Mouse (Mus musculus): ENCODE measurements around the gene Brca2. TPM values are rescaled to one million over a fixed set of nuclear protein-coding genes. Genes with fewer than 3 reads are reported as not detected.

Brca2 gene
- polyA plus RNA-seq, 1 experiment from 2014 or later = 12.8 TPM

- Histone ChIP-seq H3K9ac (ENCODE audit: low read depth, low read length) (no peak overlapping the region), H3K27me3 (replicated peaks; ENCODE audit: control insufficient read depth, insufficient read depth, low read length) (no peaks in the 10 kb centered on the region), H3K4me2 (ENCODE audit: low read depth, low read length) (no peak overlapping the region), H3K4me3 (ENCODE audit: low read length) (no peak overlapping the region), H3K9me3 (ENCODE audit: control insufficient read depth, low read length) (no peaks in the 10 kb centered on the region), H3K4me1 (ENCODE audit: control insufficient read depth, insufficient read depth, low read length) (no peaks in the 10 kb centered on the region), H3K36me3 (ENCODE audit: control insufficient read depth, insufficient read depth, low read length) (no peaks in the 10 kb centered on the region), H3K27ac (ENCODE audit: low read length) (no peak overlapping the region)
- WGBS = 78% methylated on average over 4 of the region's 4 CpGs
- ATAC-seq = no peak
These were observed 9.2 kb upstream of the Brca2 start for GRCm38 (mm10) chr5:150513264-150513663.

GRCm38 (mm10) chr5:150514027-150514426, 8.4 kb upstream of the Brca2 start:
- WGBS = 73% methylated on average over 1 of the region's 1 CpGs
- H3K9me3 ChIP-seq (ENCODE audit: control insufficient read depth, low read length) = no peaks in the 10 kb centered on the region
- no peak overlapping the region for H3K27ac ChIP-seq (ENCODE audit: low read length)
- no peak overlapping the region for H3K9ac ChIP-seq (ENCODE audit: low read depth, low read length)
- no peaks in the 10 kb centered on the region for H3K36me3 ChIP-seq (ENCODE audit: control insufficient read depth, insufficient read depth, low read length)
- H3K4me3 ChIP-seq (ENCODE audit: low read length) = no peak overlapping the region
- H3K27me3 ChIP-seq (replicated peaks; ENCODE audit: control insufficient read depth, insufficient read depth, low read length) = no peaks in the 10 kb centered on the region
- no peak for ATAC-seq
- H3K4me2 ChIP-seq (ENCODE audit: low read depth, low read length) = no peak overlapping the region
- H3K4me1 ChIP-seq (ENCODE audit: control insufficient read depth, insufficient read depth, low read length) = no peaks in the 10 kb centered on the region

GRCm38 (mm10) chr5:150518064-150518463, 4.4 kb upstream of the Brca2 start, which contains the start of gene Zar1l:
TSS of gene Zar1l (minus strand) at chr5:150518164.
- Histone ChIP-seq H3K4me3 (ENCODE audit: low read length) (no peak within 1 kb of the TSS), H3K4me1 (ENCODE audit: control insufficient read depth, insufficient read depth, low read length) (peaks cover 3% of the 10 kb centered on the region; the same call in 1 of the 2 replicates), H3K27me3 (replicated peaks; ENCODE audit: control insufficient read depth, insufficient read depth, low read length) (no peaks in the 10 kb centered on the region), H3K4me2 (ENCODE audit: low read depth, low read length) (no peak within 1 kb of the TSS), H3K9me3 (ENCODE audit: control insufficient read depth, low read length) (no peaks in the 10 kb centered on the region), H3K36me3 (ENCODE audit: control insufficient read depth, insufficient read depth, low read length) (no peaks in the 10 kb centered on the region), H3K9ac (ENCODE audit: low read depth, low read length) (no peak within 1 kb of the TSS), H3K27ac (ENCODE audit: low read length) (no peak within 1 kb of the TSS)
- 61% methylated on average over 4 of the region's 4 CpGs for WGBS
- no peak for ATAC-seq

- no peak overlapping the region for H3K4me2 ChIP-seq (ENCODE audit: low read depth, low read length)
- H3K36me3 ChIP-seq (ENCODE audit: control insufficient read depth, insufficient read depth, low read length) = no peaks in the 10 kb centered on the region
- no peak overlapping the region for H3K4me3 ChIP-seq (ENCODE audit: low read length)
- no peak for ATAC-seq
- H3K27ac ChIP-seq (ENCODE audit: low read length) = no peak overlapping the region
- WGBS = 91% methylated on average over 1 of the region's 1 CpGs
- no peak overlapping the region for H3K9ac ChIP-seq (ENCODE audit: low read depth, low read length)
- peaks cover 7% of the 10 kb centered on the region for H3K4me1 ChIP-seq (ENCODE audit: control insufficient read depth, insufficient read depth, low read length)
- no peaks in the 10 kb centered on the region for H3K27me3 ChIP-seq (replicated peaks; ENCODE audit: control insufficient read depth, insufficient read depth, low read length)
- H3K9me3 ChIP-seq (ENCODE audit: control insufficient read depth, low read length) = no peaks in the 10 kb centered on the region
These were observed 2.9 kb upstream of the Brca2 start for GRCm38 (mm10) chr5:150519551-150519950.

GRCm38 (mm10) chr5:150522867-150523234, 421 bp downstream of the Brca2 start:
- H3K9me3 ChIP-seq (ENCODE audit: control insufficient read depth, low read length) = no peaks in the 10 kb centered on the region
- peak overlapping the region; percentile 82 for H3K4me3 ChIP-seq (ENCODE audit: low read length)
- peak overlapping the region; percentile 83; the same call in 1 of the 2 replicates for H3K27ac ChIP-seq (ENCODE audit: low read length)
- no peaks in the 10 kb centered on the region for H3K27me3 ChIP-seq (replicated peaks; ENCODE audit: control insufficient read depth, insufficient read depth, low read length)
- H3K4me2 ChIP-seq (ENCODE audit: low read depth, low read length) = peak overlapping the region; percentile 75
- H3K9ac ChIP-seq (ENCODE audit: low read depth, low read length) = peak overlapping the region; percentile 90
- 6% methylated on average over 11 of the region's 11 CpGs for WGBS
- H3K4me1 ChIP-seq (ENCODE audit: control insufficient read depth, insufficient read depth, low read length) = peaks cover 7% of the 10 kb centered on the region
- no peaks in the 10 kb centered on the region for H3K36me3 ChIP-seq (ENCODE audit: control insufficient read depth, insufficient read depth, low read length)
- peak; percentile 60 for ATAC-seq

- Histone ChIP-seq H3K36me3 (ENCODE audit: control insufficient read depth, insufficient read depth, low read length) (no peaks in the 10 kb centered on the region), H3K9ac (ENCODE audit: low read depth, low read length) (no peak overlapping the region), H3K4me1 (ENCODE audit: control insufficient read depth, insufficient read depth, low read length) (peaks cover 7% of the 10 kb centered on the region), H3K27ac (ENCODE audit: low read length) (no peak overlapping the region), H3K4me2 (ENCODE audit: low read depth, low read length) (no peak overlapping the region), H3K4me3 (ENCODE audit: low read length) (no peak overlapping the region), H3K27me3 (replicated peaks; ENCODE audit: control insufficient read depth, insufficient read depth, low read length) (no peaks in the 10 kb centered on the region), H3K9me3 (ENCODE audit: control insufficient read depth, low read length) (no peaks in the 10 kb centered on the region)
- WGBS = 83% methylated on average over 2 of the region's 2 CpGs
- no peak for ATAC-seq
These were observed 2.8 kb downstream of the Brca2 start for GRCm38 (mm10) chr5:150525239-150525638.

- WGBS = 96% methylated on average over 1 of the region's 1 CpGs
- Histone ChIP-seq H3K4me3 (ENCODE audit: low read length) (no peak overlapping the region), H3K27ac (ENCODE audit: low read length) (no peak overlapping the region), H3K4me1 (ENCODE audit: control insufficient read depth, insufficient read depth, low read length) (no peaks in the 10 kb centered on the region), H3K27me3 (replicated peaks; ENCODE audit: control insufficient read depth, insufficient read depth, low read length) (no peaks in the 10 kb centered on the region), H3K9me3 (ENCODE audit: control insufficient read depth, low read length) (no peaks in the 10 kb centered on the region), H3K4me2 (ENCODE audit: low read depth, low read length) (no peak overlapping the region), H3K36me3 (ENCODE audit: control insufficient read depth, insufficient read depth, low read length) (peaks cover 8% of the 10 kb centered on the region), H3K9ac (ENCODE audit: low read depth, low read length) (no peak overlapping the region)
- no peak for ATAC-seq
These were observed 18.9 kb downstream of the Brca2 start for GRCm38 (mm10) chr5:150541302-150541701.

GRCm38 (mm10) chr5:150543184-150543583, 20.8 kb downstream of the Brca2 start:
- Histone ChIP-seq H3K4me1 (ENCODE audit: control insufficient read depth, insufficient read depth, low read length) (no peaks in the 10 kb centered on the region), H3K9me3 (ENCODE audit: control insufficient read depth, low read length) (no peaks in the 10 kb centered on the region), H3K36me3 (ENCODE audit: control insufficient read depth, insufficient read depth, low read length) (peaks cover 6% of the 10 kb centered on the region), H3K4me3 (ENCODE audit: low read length) (no peak overlapping the region), H3K27ac (ENCODE audit: low read length) (no peak overlapping the region), H3K4me2 (ENCODE audit: low read depth, low read length) (no peak overlapping the region), H3K27me3 (replicated peaks; ENCODE audit: control insufficient read depth, insufficient read depth, low read length) (no peaks in the 10 kb centered on the region), H3K9ac (ENCODE audit: low read depth, low read length) (no peak overlapping the region)
- 84% methylated on average over 2 of the region's 2 CpGs for WGBS
- no peak for ATAC-seq

GRCm38 (mm10) chr5:150551637-150552036, 29.2 kb downstream of the Brca2 start:
- Histone ChIP-seq H3K9me3 (ENCODE audit: control insufficient read depth, low read length) (no peaks in the 10 kb centered on the region), H3K27ac (ENCODE audit: low read length) (no peak overlapping the region), H3K4me1 (ENCODE audit: control insufficient read depth, insufficient read depth, low read length) (no peaks in the 10 kb centered on the region), H3K36me3 (ENCODE audit: control insufficient read depth, insufficient read depth, low read length) (peaks cover 4% of the 10 kb centered on the region; the same call in 1 of the 2 replicates), H3K9ac (ENCODE audit: low read depth, low read length) (no peak overlapping the region), H3K4me2 (ENCODE audit: low read depth, low read length) (no peak overlapping the region), H3K4me3 (ENCODE audit: low read length) (no peak overlapping the region), H3K27me3 (replicated peaks; ENCODE audit: control insufficient read depth, insufficient read depth, low read length) (no peaks in the 10 kb centered on the region)
- no peak for ATAC-seq
- WGBS = 51% methylated on average over 3 of the region's 3 CpGs

- Histone ChIP-seq H3K27me3 (replicated peaks; ENCODE audit: control insufficient read depth, insufficient read depth, low read length) (no peaks in the 10 kb centered on the region), H3K9me3 (ENCODE audit: control insufficient read depth, low read length) (no peaks in the 10 kb centered on the region), H3K27ac (ENCODE audit: low read length) (no peak overlapping the region), H3K4me1 (ENCODE audit: control insufficient read depth, insufficient read depth, low read length) (no peaks in the 10 kb centered on the region), H3K9ac (ENCODE audit: low read depth, low read length) (no peak overlapping the region), H3K4me2 (ENCODE audit: low read depth, low read length) (no peak overlapping the region), H3K36me3 (ENCODE audit: control insufficient read depth, insufficient read depth, low read length) (0 out of 2 replicates have a peak, but pooled peaks cover 3% of the 10 kb centered on the region), H3K4me3 (ENCODE audit: low read length) (no peak overlapping the region)
- no peak for ATAC-seq
- 90% methylated on average over 6 of the region's 6 CpGs for WGBS
These were observed 37.2 kb downstream of the Brca2 start for GRCm38 (mm10) chr5:150559519-150560103.
